Mouse (Mus musculus): ENCODE data around the gene Jpt1. TPM values are rescaled to one million over a fixed set of nuclear protein-coding genes. Genes with fewer than 3 reads are reported as not detected.

The Jpt1 gene
- total RNA-seq, 4 experiments from 2014 or later = 64.3 to 70.0 (median 66.3) TPM

Small RNA genes lying within 50 kb of the gene (microRNA-seq; reads per million reads assigned to microRNA genes)
- gene Mir3968 = not detected

Other genes with a start within 250 kb of the Jpt1 start
- gene Grin2c, start 247.1 kb downstream of the Jpt1 start, total RNA-seq (2022) = under 1 TPM; 0.05 to 0.16 (median 0.14) TPM
- gene Fdxr, start 237.3 kb downstream of the Jpt1 start, total RNA-seq (2022) = 1 to 10 TPM; 2.4 to 4.1 (median 2.7) TPM
- gene Fads6, start 216.7 kb downstream of the Jpt1 start, total RNA-seq (2022) = 1 to 10 TPM; 2.7 to 5.7 (median 4.6) TPM
- gene Otop2, start 207.2 kb downstream of the Jpt1 start, total RNA-seq (2022) = not detected
- gene Ush1g, start 192.3 kb downstream of the Jpt1 start, total RNA-seq (2022) = under 1 TPM; 0.15 to 0.34 (median 0.24) TPM
- not detected for gene Otop3, start 179.7 kb downstream of the Jpt1 start, total RNA-seq (2022)
- gene Hid1, start 146.6 kb downstream of the Jpt1 start, total RNA-seq (2022) = 1 to 10 TPM in 2 of 4 experiments, under 1 TPM in 2; 0.68 to 2.7 (median 1.2) TPM
- gene Cdr2l, start 132.5 kb downstream of the Jpt1 start, total RNA-seq (2022) = 1 to 10 TPM in 3 of 4 experiments, under 1 TPM in 1; 0.77 to 1.6 (median 1.1) TPM
- gene Mrpl58, start 110.6 kb downstream of the Jpt1 start, total RNA-seq (2022) = 10 to 100 TPM; 79.1 to 92.9 (median 87.4) TPM
- gene Atp5h, start 94.4 kb downstream of the Jpt1 start, total RNA-seq (2022) = 100 to 1,000 TPM; 638 to 797 (median 746) TPM
- 10 to 100 TPM; 15.0 to 18.5 (median 16.4) TPM for gene Kctd2, start 94.3 kb downstream of the Jpt1 start, total RNA-seq (2022)
- not detected for gene Trim80, start 73.8 kb downstream of the Jpt1 start, total RNA-seq (2022)
- not detected for gene Slc16a5, start 51.9 kb downstream of the Jpt1 start, total RNA-seq (2022)
- 1 to 10 TPM; 1.0 to 1.8 (median 1.5) TPM for gene Armc7, start 38.7 kb downstream of the Jpt1 start, total RNA-seq (2022)
- gene Nt5c, start 22.5 kb downstream of the Jpt1 start, total RNA-seq (2022) = 1 to 10 TPM; 5.4 to 7.4 (median 6.6) TPM
- gene Sumo2, start 21.9 kb upstream of the Jpt1 start, total RNA-seq (2022) = 100 to 1,000 TPM; 138 to 163 (median 141) TPM
- 10 to 100 TPM; 16.6 to 21.7 (median 20.9) TPM for gene Nup85, start 50.0 kb upstream of the Jpt1 start, total RNA-seq (2022)
- gene Mrps7, start 89.5 kb upstream of the Jpt1 start, total RNA-seq (2022) = 10 to 100 TPM; 73.4 to 84.2 (median 81.8) TPM
- gene Gga3, start 89.7 kb upstream of the Jpt1 start, total RNA-seq (2022) = 10 to 100 TPM; 10.3 to 14.5 (median 11.6) TPM
- gene Mif4gd, start 98.6 kb upstream of the Jpt1 start, total RNA-seq (2022) = 10 to 100 TPM; 34.1 to 43.9 (median 40.3) TPM
- gene Slc25a19, start 113.9 kb upstream of the Jpt1 start, total RNA-seq (2022) = 10 to 100 TPM; 35.7 to 45.7 (median 40.7) TPM
- 10 to 100 TPM; 60.8 to 77.6 (median 67.7) TPM for gene Grb2, start 194.2 kb upstream of the Jpt1 start, total RNA-seq (2022)

All from gastrocnemius, adult 8-10 months (tissue).